Mouse (Mus musculus) spleen, postnatal 10 days (tissue): ENCODE measurements around the gene Hnrnpu.
"Not testable (repeated sequence)": the region's sequence is repeated elsewhere in the genome, so short reads cannot be mapped to it uniquely, and the experiment has no call there.

Source experiments
- DNase-seq, 2 experiments: peaks; one replicate each; pipeline ENCODE4 v3.0.0; 2021 to 2022; ENCODE audit warnings: low spot score in 2 of 2

Hnrnpu gene

DNA sequence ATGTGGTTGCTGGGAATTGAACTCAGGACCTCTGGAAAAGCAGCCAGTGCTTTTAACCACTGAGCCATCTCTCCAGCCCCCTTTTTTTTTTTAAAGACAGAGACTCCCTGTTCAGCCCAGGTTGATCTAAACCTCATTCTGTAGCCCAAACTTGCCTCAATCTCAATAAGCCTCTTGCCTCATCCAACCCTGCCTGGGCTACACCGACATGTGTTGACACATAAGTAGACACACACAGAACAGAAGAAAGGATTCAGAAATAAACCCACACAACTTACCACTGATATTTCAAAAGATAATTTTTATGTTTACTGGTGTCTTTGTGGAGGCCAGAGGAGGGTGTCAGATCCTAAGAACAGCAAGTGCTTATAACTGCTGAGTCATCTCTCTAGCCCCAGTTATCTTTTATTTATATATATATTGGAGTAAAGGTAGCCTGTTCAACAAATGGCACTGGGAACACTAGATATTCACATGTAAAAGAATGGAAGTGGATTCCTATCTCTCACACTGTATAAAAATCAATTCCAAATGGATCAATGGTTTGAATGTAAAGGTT is 24.5 kb downstream of the Hnrnpu start:
- peak in 1 of 2 experiments; percentile 19 for DNase-seq

DNA sequence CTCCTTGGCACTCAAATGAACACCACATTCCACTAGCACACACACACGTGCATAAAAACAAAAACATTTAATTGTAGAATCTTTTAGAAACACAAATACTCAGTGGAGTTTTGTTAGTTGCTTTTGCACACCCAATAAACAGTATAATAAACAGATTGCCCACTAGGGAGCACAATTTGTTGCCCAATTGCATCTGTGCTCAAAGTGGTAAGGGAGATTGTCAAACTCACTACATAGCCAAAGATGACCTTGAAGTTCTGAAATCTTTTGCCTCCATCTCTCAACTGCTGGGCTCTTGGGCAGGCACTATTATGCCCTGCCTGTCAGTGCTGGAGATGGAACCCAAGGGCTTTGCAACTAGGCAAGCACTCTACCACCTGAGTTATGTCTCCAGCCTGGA is 27.5 kb downstream of the Hnrnpu start:
- DNase-seq: no peak

DNA sequence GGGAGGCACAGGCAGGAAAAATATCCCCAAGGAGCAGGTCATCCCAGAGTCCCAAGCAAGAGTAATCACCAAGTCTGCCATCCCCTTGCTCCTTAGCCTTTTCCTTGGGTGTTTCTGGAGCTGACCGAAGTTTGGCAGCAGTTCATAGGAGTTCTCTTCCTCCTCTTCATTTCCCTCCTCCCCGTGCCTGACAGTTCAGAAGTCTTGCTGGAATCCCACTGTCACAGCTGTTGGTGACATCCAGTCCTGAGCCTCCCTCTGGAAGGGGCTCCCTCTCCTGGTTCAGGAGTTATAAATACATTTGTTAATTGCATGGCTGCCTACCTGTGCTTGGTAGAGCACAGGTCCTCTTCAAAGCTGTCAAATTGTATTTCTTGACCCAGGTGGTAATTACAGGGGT is 28.1 kb downstream of the Hnrnpu start:
- no peak for DNase-seq

DNA sequence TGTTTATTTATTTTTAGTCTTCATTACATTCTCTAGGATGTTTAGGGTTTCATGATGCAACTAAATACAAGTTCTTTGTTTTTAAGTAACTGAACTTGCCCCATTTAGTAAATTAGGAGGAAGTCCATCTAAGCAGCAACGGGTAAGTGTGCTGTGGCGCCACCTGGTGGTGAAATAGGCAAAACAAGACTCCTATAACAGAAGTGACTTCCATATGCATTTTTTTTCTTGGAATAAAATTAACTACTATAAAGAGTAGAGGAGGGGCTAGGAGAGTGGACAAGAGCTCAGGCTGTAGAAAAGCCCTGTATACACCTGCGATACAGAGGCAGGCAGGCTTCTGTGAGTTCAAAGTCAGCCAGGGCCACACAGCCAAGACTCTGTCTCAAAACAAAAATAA is 34.2 kb downstream of the Hnrnpu start:
- DNase-seq: peak; percentile 59 to 85

DNA sequence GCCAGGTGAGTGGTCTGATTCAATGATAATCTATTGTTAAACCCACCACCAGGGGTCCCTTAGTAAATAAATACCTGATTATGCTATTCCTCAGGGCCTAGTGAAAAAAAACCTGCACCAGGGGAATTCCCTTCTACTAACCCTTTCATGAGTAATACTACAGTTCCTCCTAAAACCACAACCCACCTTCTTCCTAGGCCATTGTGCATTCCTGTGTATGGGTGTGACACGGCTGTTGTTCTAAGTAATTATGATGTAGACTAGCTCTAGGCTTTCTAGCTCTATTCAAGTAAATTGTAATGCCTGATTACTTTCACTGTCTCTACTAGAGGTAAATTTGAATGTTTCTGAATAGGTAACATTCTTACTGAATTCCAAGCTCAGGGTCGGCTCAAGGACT is 36.3 kb downstream of the Hnrnpu start:
- not testable (repeated sequence) for DNase-seq

DNA sequence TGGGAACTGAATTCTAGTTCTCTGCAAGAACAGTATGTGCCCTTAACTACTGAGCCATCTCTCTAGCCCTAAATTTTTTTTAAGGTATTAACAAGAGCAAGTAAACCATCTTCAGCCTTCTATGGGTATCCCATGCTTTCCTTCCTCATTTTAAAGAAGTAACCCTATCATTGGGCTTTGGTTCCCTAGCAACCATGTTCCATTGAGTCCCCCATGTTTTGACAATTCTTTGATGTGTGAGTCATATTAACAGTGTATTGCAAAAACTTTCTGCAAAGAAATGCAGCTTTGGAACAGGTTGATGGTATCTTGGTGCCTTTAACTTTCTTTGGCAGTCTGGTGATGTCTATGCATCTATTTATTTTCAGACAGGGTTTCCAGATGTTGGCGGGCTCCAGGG is 43.5 kb downstream of the Hnrnpu start:
- DNase-seq: no peak

DNA sequence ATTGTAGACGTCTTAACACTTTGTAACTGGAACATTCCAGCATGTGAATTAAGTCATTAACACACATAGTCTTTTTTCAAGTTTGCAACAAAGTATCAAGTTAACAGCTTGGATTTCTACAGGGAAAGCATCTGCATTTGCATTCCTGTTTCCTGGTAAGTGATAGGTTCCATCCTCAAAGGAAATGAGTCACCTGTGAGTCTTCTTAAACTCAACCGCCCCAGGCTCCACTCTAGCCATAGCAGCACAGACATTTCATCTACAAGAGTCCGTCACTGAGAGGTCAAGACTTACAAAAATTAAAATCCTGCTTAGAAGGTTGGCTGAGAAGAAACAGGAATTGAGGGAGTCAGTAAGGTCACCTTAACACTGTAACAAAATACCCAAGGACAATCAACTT is 45.9 kb downstream of the Hnrnpu start:
- no peak for DNase-seq

DNA sequence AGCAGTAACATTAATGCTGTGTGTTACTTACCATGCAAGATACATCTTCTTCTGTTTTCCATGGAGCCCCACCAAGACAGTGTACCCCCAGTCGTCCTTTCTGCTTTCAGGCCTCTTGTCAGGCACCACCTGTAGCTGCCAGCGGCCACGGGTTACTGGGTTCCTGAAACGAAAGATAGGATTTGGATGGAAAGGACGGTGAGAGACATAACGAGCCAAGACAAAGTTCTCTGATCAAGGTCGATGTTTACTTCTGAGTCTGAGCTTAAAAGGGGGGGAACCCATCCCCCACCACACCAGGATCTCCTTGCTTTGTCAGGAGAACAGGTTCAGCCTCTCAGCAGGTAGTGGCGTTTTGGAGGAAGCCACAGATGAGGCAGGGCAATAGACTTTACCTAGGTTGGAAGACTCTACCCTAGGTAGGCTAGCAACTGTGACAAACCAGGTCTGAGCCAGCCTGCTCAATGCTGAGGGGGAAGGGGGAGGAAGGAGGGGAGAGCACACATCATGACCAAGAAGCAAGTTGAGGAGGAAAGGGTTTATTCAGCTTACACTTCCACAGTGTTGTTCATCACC is 49.9 kb downstream of the Hnrnpu start:
- DNase-seq: no peak

DNA sequence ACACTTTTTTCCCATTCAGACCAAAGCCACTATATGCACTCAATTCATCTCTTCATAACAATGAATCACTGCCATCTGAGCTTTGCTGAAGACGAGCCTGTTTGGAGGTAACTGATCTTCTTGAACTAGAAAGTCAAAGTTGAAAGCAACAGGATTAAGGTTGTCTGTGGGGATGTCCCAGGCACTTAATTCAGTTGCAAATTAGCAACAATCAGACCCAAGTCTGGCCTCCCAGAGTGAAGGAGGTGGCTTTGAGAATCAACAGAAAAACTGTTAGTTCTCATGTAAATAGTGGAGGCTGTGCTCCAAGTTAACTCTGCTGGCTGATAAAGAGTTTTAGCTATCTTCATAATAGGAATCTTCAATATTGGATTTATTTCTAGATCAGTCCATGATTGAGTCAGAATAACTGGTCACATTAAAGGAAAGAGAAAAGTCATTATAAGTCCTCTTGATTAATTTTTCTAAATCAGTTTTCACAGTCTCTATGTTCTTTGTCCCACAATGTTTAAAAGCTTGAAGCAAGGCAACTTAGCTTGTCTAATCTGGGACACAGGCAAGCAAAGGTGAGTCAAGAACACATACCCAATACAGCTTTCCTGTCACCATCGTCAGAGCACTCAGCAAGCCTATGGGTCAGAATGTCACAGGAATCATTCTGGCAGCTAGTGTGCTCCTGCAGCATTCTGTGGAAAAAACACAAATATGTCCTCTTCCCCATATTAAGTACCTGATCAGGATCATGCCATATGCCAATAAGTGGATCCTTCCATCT is 53.5 kb downstream of the Hnrnpu start:
- no peak for DNase-seq

DNA sequence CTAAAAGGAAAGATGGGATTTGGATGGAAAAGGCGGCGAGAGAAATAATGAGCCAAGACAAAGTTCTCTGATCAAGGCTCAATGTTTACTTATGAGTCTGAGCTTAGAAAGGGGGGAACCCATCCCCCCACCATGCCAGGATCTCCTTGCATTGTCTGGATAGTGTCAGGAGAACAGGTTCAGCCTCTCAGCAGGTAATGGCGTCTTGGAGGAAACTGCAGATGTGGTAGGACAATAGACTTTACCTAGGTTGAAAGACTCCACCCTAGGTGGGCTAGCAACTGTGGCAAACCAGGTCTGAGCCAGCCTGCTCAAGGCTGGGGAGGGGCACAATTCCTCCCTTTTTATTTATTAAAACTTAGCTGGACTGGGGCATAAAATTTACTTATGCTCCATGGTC is 54.3 kb downstream of the Hnrnpu start:
- not testable (repeated sequence) for DNase-seq

DNA sequence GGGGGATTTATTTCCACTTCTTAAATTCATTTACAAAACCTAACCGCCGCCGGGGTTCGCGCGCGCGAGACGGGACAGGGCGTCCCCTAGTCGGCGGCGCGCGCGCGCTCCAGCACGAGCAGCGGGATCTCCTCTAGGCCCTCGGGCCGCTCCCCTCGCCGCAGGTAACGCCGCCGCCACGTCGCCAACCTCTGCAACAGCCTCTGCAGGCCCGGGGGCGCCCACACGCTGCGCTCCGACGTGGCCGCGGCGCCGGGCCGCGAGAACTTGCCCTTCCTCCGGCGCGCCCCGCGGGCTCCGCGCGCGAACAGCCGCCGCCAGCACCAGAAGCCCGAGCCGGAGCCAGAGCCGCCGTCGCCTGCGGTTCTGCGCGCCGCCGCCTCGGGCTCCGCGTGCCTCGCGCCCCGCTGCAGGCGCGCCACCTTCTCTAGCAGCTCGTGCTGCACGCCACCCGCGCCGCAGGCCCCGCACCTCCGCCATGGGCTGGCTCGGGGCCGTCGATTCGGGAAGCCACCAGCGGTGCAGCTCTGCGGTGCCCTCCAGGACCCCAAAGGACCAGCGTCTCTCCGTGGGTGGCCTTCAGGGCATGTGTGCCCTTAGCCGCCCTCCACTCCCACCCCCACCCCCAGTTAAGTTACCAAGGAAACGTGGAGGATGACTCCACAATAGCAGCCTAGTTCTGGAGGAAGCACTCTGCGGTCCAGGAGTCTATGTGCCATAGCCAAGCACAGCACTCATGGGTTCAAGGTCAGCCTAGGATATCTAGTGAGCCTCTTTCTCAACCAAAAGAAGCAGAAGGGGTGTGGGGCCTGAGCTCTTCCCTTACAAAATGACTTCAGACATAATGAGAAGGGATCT is 61.3 kb downstream of the Hnrnpu start:
- peak; percentile 8 to 53 for DNase-seq

DNA sequence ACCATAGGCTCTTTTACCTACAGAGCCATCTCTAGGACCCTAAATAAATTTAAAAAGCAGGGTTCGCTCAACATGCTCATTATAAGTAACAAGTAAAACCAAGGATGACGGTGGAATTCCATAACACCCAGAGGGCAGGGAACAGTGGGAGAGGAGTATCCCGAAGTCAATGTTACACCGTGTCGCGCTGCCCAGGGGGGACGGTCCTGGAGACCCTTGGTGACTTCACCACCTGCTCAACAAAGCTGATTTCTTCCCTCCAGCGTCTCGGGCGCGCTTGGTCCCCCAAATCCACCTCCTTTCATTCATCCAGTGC is 61.9 kb downstream of the Hnrnpu start:
- no peak for DNase-seq

DNA sequence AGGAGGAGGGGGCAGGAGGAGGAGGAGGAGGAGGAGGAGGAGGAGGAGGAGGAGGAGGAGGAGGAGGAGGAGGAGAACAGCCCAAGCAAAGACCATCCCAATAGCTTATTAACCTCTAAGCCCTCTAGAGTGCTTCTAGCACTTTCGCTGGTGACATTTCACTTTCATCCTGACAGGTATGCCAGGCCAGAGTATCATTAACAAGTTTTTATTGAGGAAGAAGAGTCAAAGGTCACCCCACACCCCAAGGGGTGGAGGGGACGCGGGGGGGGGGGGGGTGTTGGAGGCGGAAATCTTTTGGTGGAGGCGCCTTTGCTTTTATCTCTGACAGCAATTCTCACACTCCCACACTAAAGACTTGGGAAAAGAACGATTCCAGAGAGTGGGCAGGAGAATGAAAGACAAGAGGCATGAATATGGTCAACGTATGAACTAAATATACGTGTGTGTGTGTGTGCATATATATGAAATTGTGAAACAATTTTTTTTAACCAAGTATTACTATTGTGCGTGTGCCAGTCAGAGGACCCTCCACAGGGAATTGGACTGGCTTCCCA is 62.3 kb downstream of the Hnrnpu start:
- DNase-seq: no peak
